In the genomic region with DNA sequence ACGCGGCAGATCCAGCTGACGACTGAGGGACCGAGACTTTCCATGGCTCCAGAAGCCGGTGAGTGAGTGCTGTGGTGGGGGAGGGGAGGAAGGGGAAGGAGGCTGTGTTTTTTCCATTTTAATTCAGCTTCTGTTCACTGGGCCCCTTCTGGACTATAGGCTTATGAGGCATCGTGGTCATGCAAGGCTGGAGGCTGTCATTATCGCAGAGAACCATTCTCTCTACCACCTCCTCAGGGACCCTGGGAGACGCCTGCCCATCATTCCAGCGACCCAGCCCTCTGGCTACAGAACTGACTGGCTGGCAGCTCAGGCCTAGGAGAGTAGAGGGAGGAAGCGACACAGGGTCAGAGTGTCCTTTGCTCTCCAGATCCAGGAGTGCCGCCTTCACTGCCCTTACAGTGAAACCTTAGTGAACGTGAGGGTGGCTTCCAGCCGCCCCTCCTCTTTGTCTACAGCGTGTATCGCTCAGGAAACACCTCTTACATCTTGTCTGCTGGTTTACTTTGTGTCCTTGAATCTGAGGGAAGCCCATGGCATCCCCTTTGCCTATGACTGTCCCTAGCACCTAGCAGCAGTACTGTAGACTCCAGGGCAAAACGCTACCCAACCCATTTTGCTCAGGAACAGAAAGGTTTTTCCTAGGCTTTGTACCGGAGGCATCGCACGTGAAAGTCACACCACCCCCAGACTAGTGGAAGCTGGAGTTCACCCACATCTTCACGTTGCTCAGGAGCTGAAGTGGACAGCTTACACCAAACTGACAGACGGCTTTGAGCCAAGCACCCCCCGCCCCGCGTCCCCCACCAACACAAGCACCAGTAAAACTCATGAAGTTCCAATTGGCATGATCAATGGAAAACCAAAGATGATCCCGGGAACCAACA, we compare ENCODE assay signal across 10 mouse cellular contexts. TPM values are rescaled to one million over a fixed set of nuclear protein-coding genes. Genes with fewer than 3 reads are reported as not detected.
DNase-seq lines count a peak whose midpoint lies in the region; ATAC-seq lines count a peak whose summit lies in the region.
"Had no signal": no experiment of that assay in that cellular context is flagged by ENCODE, and none has a peak within 500 bp of the region (broad histone marks: within the 10 kb centered on the region; RNA-seq: fewer than 3 reads in every experiment).

No protein-coding gene starts in this region.

- 2% methylated on average over 25 of the region's 25 CpGs for WGBS in heart, embryonic 10.5 days
- WGBS in embryonic facial prominence, embryonic 10.5 days: 1% methylated on average over 25 of the region's 25 CpGs
- 2% methylated on average over 25 of the region's 25 CpGs for WGBS in hindbrain, embryonic 12.5 days
- 3% methylated on average over 25 of the region's 25 CpGs for WGBS in midbrain, embryonic 15.5 days

- H3K4me1 ChIP-seq in heart, embryonic 10.5 days: peaks cover 34% of the 10 kb centered on the region
- H3K4me1 ChIP-seq in embryonic facial prominence, embryonic 10.5 days: peaks cover 40% of the 10 kb centered on the region
- H3K4me1 ChIP-seq in hindbrain, embryonic 12.5 days: peaks cover 60% of the 10 kb centered on the region
- peaks cover 53% of the 10 kb centered on the region for H3K4me1 ChIP-seq in midbrain, embryonic 15.5 days

- peaks cover 82% of the 10 kb centered on the region for H3K27me3 ChIP-seq in heart, embryonic 10.5 days (ENCODE audit: insufficient read depth, poor library complexity, severe bottlenecking)
- peaks cover 81% of the 10 kb centered on the region for H3K27me3 ChIP-seq in embryonic facial prominence, embryonic 10.5 days (replicated peaks; ENCODE audit: low read depth, poor library complexity, severe bottlenecking)
- peaks cover 32% of the 10 kb centered on the region for H3K27me3 ChIP-seq in hindbrain, embryonic 12.5 days
- no peaks in the 10 kb centered on the region for H3K27me3 ChIP-seq in midbrain, embryonic 15.5 days (replicated peaks)

- peak overlapping the region; percentile 72; the same call in 1 of the 2 replicates for H3K9ac ChIP-seq in hindbrain, embryonic 12.5 days
- H3K9ac ChIP-seq in midbrain, embryonic 15.5 days: no peak overlapping the region

- peak; percentile 68 for ATAC-seq in hindbrain, embryonic 12.5 days (ENCODE audit: low FRiP score)
- peak; percentile 49 for ATAC-seq in midbrain, embryonic 15.5 days (replicated peaks)

- no peaks in the 10 kb centered on the region for H3K36me3 ChIP-seq in heart, embryonic 10.5 days
- H3K36me3 ChIP-seq in embryonic facial prominence, embryonic 10.5 days (replicated peaks): no peaks in the 10 kb centered on the region
- H3K36me3 ChIP-seq in hindbrain, embryonic 12.5 days: no peaks in the 10 kb centered on the region
- no peaks in the 10 kb centered on the region for H3K36me3 ChIP-seq in midbrain, embryonic 15.5 days (replicated peaks)

- H3K9me3 ChIP-seq in heart, embryonic 10.5 days: no peaks in the 10 kb centered on the region
- H3K9me3 ChIP-seq in embryonic facial prominence, embryonic 10.5 days: no peaks in the 10 kb centered on the region
- no peaks in the 10 kb centered on the region for H3K9me3 ChIP-seq in hindbrain, embryonic 12.5 days (replicated peaks)
- H3K9me3 ChIP-seq in midbrain, embryonic 15.5 days: no peaks in the 10 kb centered on the region

- H3K4me3 ChIP-seq in heart, embryonic 10.5 days: peak overlapping the region; percentile 24; the same call in 1 of the 2 replicates
- H3K4me3 ChIP-seq in embryonic facial prominence, embryonic 10.5 days: peak overlapping the region; percentile 67; the same call in 1 of the 2 replicates
- H3K4me3 ChIP-seq in hindbrain, embryonic 12.5 days: peak overlapping the region; percentile 43; the same call in 1 of the 2 replicates
- no peak overlapping the region for H3K4me3 ChIP-seq in midbrain, embryonic 15.5 days

- H3K4me2 ChIP-seq in hindbrain, embryonic 12.5 days (replicated peaks): peak overlapping the region; percentile 91
- peak overlapping the region; percentile 90 for H3K4me2 ChIP-seq in midbrain, embryonic 15.5 days

- DNase-seq in heart, embryonic 10.5 days (ENCODE audit: low spot score): no peak
- no peak for DNase-seq in heart, adult 9 months (ENCODE audit: low spot score in 2 of 2)
- peak; percentile 44 for DNase-seq in embryonic facial prominence, embryonic 10.5 days (ENCODE audit: low spot score)
- DNase-seq in gastrocnemius, adult 8-10 months (ENCODE audit: low spot score in 2 of 2): no peak
- DNase-seq in frontal cortex, postnatal 14 days (ENCODE audit: low spot score in 2 of 2): no peak
- no peak for DNase-seq in frontal cortex, postnatal 25 days (ENCODE audit: low spot score in 2 of 2)
- DNase-seq: lung, adult 2 months had no signal

- H3K27ac ChIP-seq in heart, embryonic 10.5 days: no peak overlapping the region
- peak overlapping the region; percentile 85 for H3K27ac ChIP-seq in embryonic facial prominence, embryonic 10.5 days (replicated peaks)
- peak overlapping the region; percentile 96 for H3K27ac ChIP-seq in hindbrain, embryonic 12.5 days
- H3K27ac ChIP-seq in midbrain, embryonic 15.5 days: peak overlapping the region; percentile 76

RNA-seq across cellular contexts. Expression of gene Scrt2, which starts 34.0 kb away (rescaled TPM):
- not detected in 2 replicates for polyA plus RNA-seq in heart, embryonic 10.5 days (2016; fragmentation: Nextera tagmentation; extraction: Ambion mirVana)
- polyA plus RNA-seq in embryonic facial prominence, embryonic 10.5 days (2016; fragmentation: Nextera tagmentation; extraction: Ambion mirVana): 0.93 and 1.5 TPM in 2 replicates
- polyA plus RNA-seq in hindbrain, embryonic 12.5 days (2016; fragmentation: Nextera tagmentation; extraction: Ambion mirVana): 26.8 and 28.3 TPM in 2 replicates
- polyA plus RNA-seq in midbrain, embryonic 15.5 days (2015; fragmentation: Nextera tagmentation; extraction: Ambion mirVana): 10.7 and 10.9 TPM in 2 replicates
- not detected for total RNA-seq in gastrocnemius, adult 8-10 months (2022)
- polyA plus RNA-seq: heart, postnatal 0 days; lung, adult 2 months had no signal

RNA-seq across cellular contexts. Expression of gene Slc52a3, which starts 51.0 kb away (rescaled TPM):
- polyA plus RNA-seq in heart, embryonic 10.5 days (2016; fragmentation: Nextera tagmentation; extraction: Ambion mirVana): 1.2 and 1.3 TPM in 2 replicates
- 0.63 and 0.80 TPM in 2 replicates for polyA plus RNA-seq in embryonic facial prominence, embryonic 10.5 days (2016; fragmentation: Nextera tagmentation; extraction: Ambion mirVana)
- polyA plus RNA-seq in hindbrain, embryonic 12.5 days (2016; fragmentation: Nextera tagmentation; extraction: Ambion mirVana): 1.5 TPM in 2 replicates
- 1.3 and 2.2 TPM in 2 replicates for polyA plus RNA-seq in midbrain, embryonic 15.5 days (2015; fragmentation: Nextera tagmentation; extraction: Ambion mirVana)
- under 1 TPM; 0.31 to 0.72 (median 0.57) TPM for total RNA-seq in gastrocnemius, adult 8-10 months (2022)

RNA-seq across cellular contexts. Expression of gene Srxn1, which starts 58.0 kb away (rescaled TPM):
- polyA plus RNA-seq in heart, embryonic 10.5 days (2016; fragmentation: Nextera tagmentation; extraction: Ambion mirVana): 8.1 and 9.1 TPM in 2 replicates
- polyA plus RNA-seq in embryonic facial prominence, embryonic 10.5 days (2016; fragmentation: Nextera tagmentation; extraction: Ambion mirVana): 10.7 and 12.4 TPM in 2 replicates
- polyA plus RNA-seq in hindbrain, embryonic 12.5 days (2016; fragmentation: Nextera tagmentation; extraction: Ambion mirVana): 13.8 and 15.3 TPM in 2 replicates
- polyA plus RNA-seq in midbrain, embryonic 15.5 days (2015; fragmentation: Nextera tagmentation; extraction: Ambion mirVana): 21.5 and 23.7 TPM in 2 replicates
- total RNA-seq in gastrocnemius, adult 8-10 months (2022): 10 to 100 TPM; 15.2 to 67.0 (median 22.7) TPM
